Mouse (Mus musculus) lung, adult 2 months (tissue): ENCODE data around the gene Polr3b.

ENCODE experiments used
- CTCF ChIP-seq: fragments of 200-500 bp; IDR thresholded peaks from 2 replicates; pipeline ENCODE4 v1.5.1; 2011; ENCODE audit warnings: mild to moderate bottlenecking, low read length, control low read depth; ENCODE audit not compliant: insufficient read depth
- POLR2A ChIP-seq: fragments of 200-500 bp; IDR thresholded peaks from 2 replicates; pipeline ENCODE4 v1.6.1; 2011; ENCODE audit warnings: low read depth, mild to moderate bottlenecking, control low read depth, low read length, borderline replicate concordance; ENCODE audit errors: extremely low read depth

DNA sequence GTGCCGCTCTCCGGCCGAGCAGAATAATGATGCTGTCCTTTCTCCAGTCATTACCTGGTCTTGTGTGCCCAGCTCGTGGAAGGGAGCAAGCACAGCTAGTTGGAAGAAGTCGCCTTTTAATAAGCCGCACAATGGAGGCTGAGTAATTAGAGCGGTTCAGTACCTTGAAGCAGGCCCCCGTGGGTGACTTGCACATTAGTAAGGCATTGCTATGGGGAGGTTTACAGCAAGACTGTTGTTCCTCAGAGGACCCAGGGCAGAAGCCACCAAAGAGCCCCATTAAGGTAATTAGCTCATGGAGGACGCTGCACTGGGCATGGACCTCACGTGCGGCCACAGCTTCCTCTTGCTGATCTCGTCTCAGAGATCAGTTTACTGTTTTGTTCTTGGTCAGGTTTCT is 100.6 kb downstream of the Polr3b start:
- TF ChIP-seq POLR2A, result no peak
- no peak for TF ChIP-seq CTCF
